Mouse (Mus musculus): ENCODE results near the gene Scn1a. TPM values are rescaled to one million over a fixed set of nuclear protein-coding genes. Genes with fewer than 3 reads are reported as not detected.

The Scn1a gene
- polyA plus RNA-seq, 1 experiment = 0.06 TPM

- no peak overlapping the region for H3K4me3 ChIP-seq (replicated peaks)
- no peaks in the 10 kb centered on the region for H3K36me3 ChIP-seq (replicated peaks; ENCODE audit: low read length)
- TF ChIP-seq GATA1 (IDR thresholded peaks at IDR 0.05; ENCODE audit: borderline replicate concordance, low read length) = no peak
- no peak for TF ChIP-seq FLI1 (IDR thresholded peaks at IDR 0.05; ENCODE audit: low read length)
- no peaks in the 10 kb centered on the region for H3K27me3 ChIP-seq (replicated peaks)
- no peaks in the 10 kb centered on the region for H3K4me1 ChIP-seq
- H3K9me3 ChIP-seq = no peaks in the 10 kb centered on the region
Observed at GRCm38 (mm10) chr2:66272551-66272950, 168.1 kb downstream of the Scn1a start.

- Histone ChIP-seq H3K36me3 (replicated peaks; ENCODE audit: low read length) (peaks cover 7% of the 10 kb centered on the region), H3K27me3 (replicated peaks) (peaks cover 3% of the 10 kb centered on the region), H3K4me1 (peaks cover 19% of the 10 kb centered on the region), H3K4me3 (replicated peaks) (peak within 1 kb of the TSS; percentile 97), H3K9me3 (no peaks in the 10 kb centered on the region)
- no peak for TF ChIP-seq FLI1 (IDR thresholded peaks at IDR 0.05; ENCODE audit: low read length)
- TF ChIP-seq GATA1 (IDR thresholded peaks at IDR 0.05; ENCODE audit: borderline replicate concordance, low read length) = no peak
Observed at GRCm38 (mm10) chr2:66256220-66257131, 184.2 kb downstream of the Scn1a start, which contains the start of gene Ttc21b. Gene Ttc21b, minus strand, starts transcription at chr2:66256617.

- Histone ChIP-seq H3K36me3 (replicated peaks; ENCODE audit: low read length) (peaks cover 34% of the 10 kb centered on the region), H3K4me3 (replicated peaks) (no peak overlapping the region), H3K27me3 (replicated peaks) (no peaks in the 10 kb centered on the region), H3K9me3 (no peaks in the 10 kb centered on the region), H3K4me1 (peaks cover 19% of the 10 kb centered on the region)
- TF ChIP-seq GATA1 (IDR thresholded peaks at IDR 0.05; ENCODE audit: borderline replicate concordance, low read length) = no peak
- TF ChIP-seq FLI1 (IDR thresholded peaks at IDR 0.05; ENCODE audit: low read length) = no peak
Observed at GRCm38 (mm10) chr2:66244013-66244412, 196.6 kb downstream of the Scn1a start.

- H3K36me3 ChIP-seq (replicated peaks; ENCODE audit: low read length) = peaks cover 23% of the 10 kb centered on the region
- H3K4me1 ChIP-seq = peaks cover 19% of the 10 kb centered on the region
- no peak overlapping the region for H3K4me3 ChIP-seq (replicated peaks)
- no peaks in the 10 kb centered on the region for H3K27me3 ChIP-seq (replicated peaks)
- TF ChIP-seq FLI1 (IDR thresholded peaks at IDR 0.05; ENCODE audit: low read length) = no peak
- no peak for TF ChIP-seq GATA1 (IDR thresholded peaks at IDR 0.05; ENCODE audit: borderline replicate concordance, low read length)
- no peaks in the 10 kb centered on the region for H3K9me3 ChIP-seq
Observed at GRCm38 (mm10) chr2:66240334-66240733, 200.3 kb downstream of the Scn1a start.

- peaks cover 6% of the 10 kb centered on the region for H3K4me1 ChIP-seq
- peaks cover 28% of the 10 kb centered on the region for H3K36me3 ChIP-seq (replicated peaks; ENCODE audit: low read length)
- no peaks in the 10 kb centered on the region for H3K9me3 ChIP-seq
- H3K27me3 ChIP-seq (replicated peaks) = no peaks in the 10 kb centered on the region
- TF ChIP-seq GATA1 (IDR thresholded peaks at IDR 0.05; ENCODE audit: borderline replicate concordance, low read length) (no peak), FLI1 (IDR thresholded peaks at IDR 0.05; ENCODE audit: low read length) (no peak)
- no peak overlapping the region for H3K4me3 ChIP-seq (replicated peaks)
Observed at GRCm38 (mm10) chr2:66238886-66239285, 201.8 kb downstream of the Scn1a start.

GRCm38 (mm10) chr2:66220954-66221353 is 219.7 kb downstream of the Scn1a start:
- Histone ChIP-seq H3K27me3 (replicated peaks) (no peaks in the 10 kb centered on the region), H3K4me3 (replicated peaks) (no peak overlapping the region), H3K36me3 (replicated peaks; ENCODE audit: low read length) (peaks cover 20% of the 10 kb centered on the region), H3K4me1 (no peaks in the 10 kb centered on the region), H3K9me3 (no peaks in the 10 kb centered on the region)
- no peak for TF ChIP-seq GATA1 (IDR thresholded peaks at IDR 0.05; ENCODE audit: borderline replicate concordance, low read length)
- TF ChIP-seq FLI1 (IDR thresholded peaks at IDR 0.05; ENCODE audit: low read length) = no peak

Other genes with a start within 250 kb of the Scn1a start
- gene Ttc21b, start 184.2 kb downstream of the Scn1a start, polyA plus RNA-seq (2012; ENCODE audit: insufficient read depth, low replicate concordance) = 0.39 TPM in 1 of 2 replicates, not detected in the other
- gene Scn9a, start 194.1 kb upstream of the Scn1a start, polyA plus RNA-seq (2012; ENCODE audit: insufficient read depth, low replicate concordance) = not detected in 2 replicates